ENCODE assay signal across 8 mouse cellular contexts in the genomic region with DNA sequence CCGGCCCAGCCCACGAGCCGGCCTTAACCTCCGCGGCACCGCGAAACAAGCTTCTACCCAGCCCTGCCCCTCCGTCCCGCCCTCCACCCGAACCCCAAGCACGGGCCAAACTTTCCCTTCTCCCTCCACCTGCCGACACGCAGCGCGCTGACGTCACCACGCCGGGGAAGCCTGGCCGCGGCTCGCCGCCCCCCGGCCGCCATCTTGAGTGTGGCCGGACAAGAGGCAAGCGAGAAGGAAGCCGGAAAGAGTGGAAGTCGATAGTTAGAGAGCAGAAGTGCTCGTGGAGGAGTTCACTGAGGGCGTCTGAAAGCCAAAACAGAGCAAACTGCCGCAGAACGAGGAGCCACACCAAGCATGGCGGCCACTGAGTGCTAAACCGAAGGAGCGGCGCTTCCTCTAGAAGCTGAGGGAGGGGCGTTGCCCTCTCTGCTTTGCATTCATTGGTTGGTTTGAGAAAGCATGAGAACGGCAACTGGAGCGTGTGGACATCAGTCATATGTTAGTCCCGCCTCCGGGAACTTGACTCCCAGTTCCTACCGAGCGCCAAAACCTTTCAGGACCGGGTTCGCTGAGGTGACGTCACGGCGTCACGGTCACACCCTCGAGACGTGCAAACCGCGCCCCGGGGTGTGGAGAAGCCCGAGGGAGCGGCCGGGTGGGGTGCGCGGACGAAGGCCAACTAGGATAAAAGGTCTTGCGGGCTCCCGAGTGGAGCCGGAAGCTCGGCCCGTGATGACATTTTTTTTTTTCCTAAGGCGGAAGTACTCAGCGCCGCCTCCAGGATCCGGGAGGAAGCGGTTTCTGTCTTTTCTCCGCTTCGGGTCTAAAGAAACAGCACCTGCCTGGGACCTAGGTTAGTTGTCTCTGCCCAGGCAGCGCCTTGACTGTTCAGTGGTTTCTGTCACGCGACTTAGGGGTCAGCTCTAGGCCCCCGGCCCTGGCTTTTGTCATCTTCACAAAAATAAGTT. TPM values are rescaled to one million over a fixed set of nuclear protein-coding genes. Genes with fewer than 3 reads are reported as not detected.
A peak's percentile ranks its signal among the peaks of the same experiment; 100 is the strongest.
DNase-seq lines count a peak whose midpoint lies in the region; ATAC-seq and TF ChIP-seq lines count a peak whose summit lies in the region.

Gene Oxsr1 (minus strand): TSS at position 139 of the 971 bp plus-strand sequence.

- peak; percentile 77 for TF ChIP-seq CTCF in heart, adult 2 months (IDR thresholded peaks at IDR 0.05)

- intact Hi-C loops in heart, adult 2 months (cut with DNase I) = loop anchor here (2.0 to 5.0 kb wide), 2 partner anchors 18 to 35 kb away; partner anchors contain the start of genes Myd88 and Xylb

- TF ChIP-seq EP300 in heart, adult 2 months (IDR thresholded peaks at IDR 0.05; ENCODE audit: insufficient read depth, low read depth, low read length) = peak; percentile 72; the same call in 1 of the 2 replicates

- H3K27ac ChIP-seq in embryonic facial prominence, embryonic 14.5 days (replicated peaks; ENCODE audit: low read depth, low read length) = peak within 1 kb of the TSS; percentile 87
- peak within 1 kb of the TSS; percentile 100 for H3K27ac ChIP-seq in heart, adult 2 months
- H3K27ac ChIP-seq in limb, embryonic 13.5 days = peak within 1 kb of the TSS; percentile 81
- H3K27ac ChIP-seq in midbrain, embryonic 16.5 days (ENCODE audit: low read length) = peak within 1 kb of the TSS; percentile 94

- peak; percentile 73 for TF ChIP-seq POLR2A in heart, adult 2 months (IDR thresholded peaks at IDR 0.05; ENCODE audit: insufficient read depth, low read depth, low read length)

- H3K9me3 ChIP-seq in embryonic facial prominence, embryonic 14.5 days (ENCODE audit: control insufficient read depth, low read length) = no peaks in the 10 kb centered on the region
- no peaks in the 10 kb centered on the region for H3K9me3 ChIP-seq in limb, embryonic 13.5 days
- no peaks in the 10 kb centered on the region for H3K9me3 ChIP-seq in midbrain, embryonic 16.5 days (replicated peaks; ENCODE audit: control insufficient read depth, low read length, poor library complexity, severe bottlenecking)

- peak within 1 kb of the TSS; percentile 98 for H3K4me2 ChIP-seq in embryonic facial prominence, embryonic 14.5 days (ENCODE audit: low read depth, low read length)
- peak within 1 kb of the TSS; percentile 99 for H3K4me2 ChIP-seq in limb, embryonic 13.5 days (replicated peaks)
- H3K4me2 ChIP-seq in midbrain, embryonic 16.5 days (ENCODE audit: low read length) = peak within 1 kb of the TSS; percentile 87

- peaks cover 5% of the 10 kb centered on the region for H3K79me2 ChIP-seq in heart, adult 2 months (replicated peaks; ENCODE audit: control insufficient read depth, insufficient read depth, low read length)

- peak within 1 kb of the TSS; percentile 90 for H3K4me3 ChIP-seq in embryonic facial prominence, embryonic 14.5 days (ENCODE audit: low read depth, low read length)
- H3K4me3 ChIP-seq in heart, adult 2 months = peak within 1 kb of the TSS; percentile 89
- peak within 1 kb of the TSS; percentile 90 for H3K4me3 ChIP-seq in limb, embryonic 13.5 days
- peak within 1 kb of the TSS; percentile 89 for H3K4me3 ChIP-seq in midbrain, embryonic 16.5 days (ENCODE audit: low read depth, low read length)

- no peaks in the 10 kb centered on the region for H3K36me3 ChIP-seq in embryonic facial prominence, embryonic 14.5 days (ENCODE audit: control insufficient read depth, insufficient read depth, low read length)
- peaks cover 3% of the 10 kb centered on the region; the same call in 1 of the 2 replicates for H3K36me3 ChIP-seq in heart, adult 2 months (ENCODE audit: control insufficient read depth, insufficient read depth, low read length)
- H3K36me3 ChIP-seq in limb, embryonic 13.5 days = no peaks in the 10 kb centered on the region
- H3K36me3 ChIP-seq in midbrain, embryonic 16.5 days (ENCODE audit: control insufficient read depth, insufficient read depth, low read length) = no peaks in the 10 kb centered on the region

- H3K4me1 ChIP-seq in embryonic facial prominence, embryonic 14.5 days (ENCODE audit: control insufficient read depth, insufficient read depth, low read length) = peaks cover 20% of the 10 kb centered on the region
- H3K4me1 ChIP-seq in heart, adult 2 months (ENCODE audit: control insufficient read depth, insufficient read depth, low read length) = peaks cover 6% of the 10 kb centered on the region
- peaks cover 20% of the 10 kb centered on the region for H3K4me1 ChIP-seq in limb, embryonic 13.5 days
- H3K4me1 ChIP-seq in midbrain, embryonic 16.5 days (ENCODE audit: control insufficient read depth, insufficient read depth, low read length) = peaks cover 16% of the 10 kb centered on the region

- peak; percentile 98 for ATAC-seq in embryonic facial prominence, embryonic 14.5 days (ENCODE audit: low read depth)
- peak; percentile 98 for ATAC-seq in limb, embryonic 13.5 days (ENCODE audit: low FRiP score, low read depth)
- ATAC-seq in midbrain, embryonic 16.5 days = peak; percentile 97

- peak; percentile 99 for DNase-seq in 3T3-L1 (ENCODE audit: low read depth, low spot score)
- DNase-seq in adrenal gland, postnatal 4 days (ENCODE audit: low spot score in 2 of 2) = peak; percentile 90 to 96
- peak; percentile 99 for DNase-seq in embryonic facial prominence, embryonic 14.5 days (ENCODE audit: low spot score)
- DNase-seq in heart, adult 2 months = peak; percentile 99 to 100
- peak; percentile 100 for DNase-seq in kidney, adult 8-10 months
- peak; percentile 97 to 98 for DNase-seq in spleen, postnatal 10 days (ENCODE audit: low spot score in 2 of 2)

- 1% methylated on average over 68 of the region's 76 CpGs for WGBS in embryonic facial prominence, embryonic 14.5 days
- WGBS in heart, adult 2 months = under 1% methylated on average over 70 of the region's 76 CpGs
- WGBS in limb, embryonic 13.5 days = under 1% methylated on average over 72 of the region's 76 CpGs
- under 1% methylated on average over 76 of the region's 76 CpGs for WGBS in midbrain, embryonic 16.5 days

- H3K27me3 ChIP-seq in embryonic facial prominence, embryonic 14.5 days (replicated peaks; ENCODE audit: control insufficient read depth, insufficient read depth, low read length) = no peaks in the 10 kb centered on the region
- no peaks in the 10 kb centered on the region for H3K27me3 ChIP-seq in heart, adult 2 months (ENCODE audit: control insufficient read depth, insufficient read depth, low read length)
- no peaks in the 10 kb centered on the region for H3K27me3 ChIP-seq in limb, embryonic 13.5 days
- H3K27me3 ChIP-seq in midbrain, embryonic 16.5 days (ENCODE audit: control insufficient read depth, insufficient read depth, low read depth, low read length) = no peaks in the 10 kb centered on the region

- peak within 1 kb of the TSS; percentile 85 for H3K9ac ChIP-seq in embryonic facial prominence, embryonic 14.5 days (ENCODE audit: low read depth, low read length)
- H3K9ac ChIP-seq in heart, adult 2 months (ENCODE audit: low read depth, low read length) = peak within 1 kb of the TSS; percentile 88
- peak within 1 kb of the TSS; percentile 87 for H3K9ac ChIP-seq in limb, embryonic 13.5 days
- peak within 1 kb of the TSS; percentile 90 for H3K9ac ChIP-seq in midbrain, embryonic 16.5 days (ENCODE audit: low read depth, low read length)

RNA-seq across cellular contexts. Expression of gene Oxsr1, which starts in this region (rescaled TPM):
- total RNA-seq in adrenal gland, postnatal 4 days (2021) = 10 to 100 TPM; 36.0 to 39.5 TPM
- 13.6 and 14.5 TPM in 2 replicates for polyA plus RNA-seq in embryonic facial prominence, embryonic 14.5 days (2014; fragmentation: Nextera tagmentation; extraction: Ambion mirVana)
- total RNA-seq in heart, adult 2 months (2021) = 10 to 100 TPM; 45.6 to 51.7 TPM
- polyA plus RNA-seq in heart, adult 2 months (2012; rRNA removed) = 17.4 and 32.7 TPM in 2 replicates
- polyA plus RNA-seq in limb, embryonic 13.5 days (2015; fragmentation: Nextera tagmentation; extraction: Ambion mirVana) = 11.0 and 11.9 TPM in 2 replicates
- polyA plus RNA-seq in midbrain, embryonic 16.5 days (2015; fragmentation: Nextera tagmentation; extraction: Ambion mirVana) = 13.0 and 14.6 TPM in 2 replicates

Comparison
In these comparisons a context has a peak if more than half of its experiments do, and no peak if none do; other contexts are left out.
1. Peak in every context shown above with its lines: DNase-seq, ATAC-seq, H3K4me3 ChIP-seq and H3K27ac ChIP-seq.